Mouse (Mus musculus) forebrain, embryonic 11.5 days (tissue): Measurements from ENCODE around the gene Ppfia2. TPM values are rescaled to one million over a fixed set of nuclear protein-coding genes. Genes with fewer than 3 reads are reported as not detected.

Experiments
- ATAC-seq: fragments of 200-750 bp; cut with Nextera tagmentation; replicated peaks from 2 replicates; pipeline ENCODE4 v1.8.0; 2017; ENCODE audit warnings: moderate TSS enrichment; ENCODE audit not compliant: low FRiP score
- DNase-seq: peaks from one replicate; pipeline ENCODE4 v3.0.0-alpha.2; 2017; ENCODE audit warnings: low spot score
- H3K27ac ChIP-seq: fragments of 300-500 bp; sonication (generic); 2 replicates; pipeline ENCODE4 v1.5.1; 2014; ENCODE audit warnings: low read depth, low read length
- H3K27me3 ChIP-seq: fragments of 300-500 bp; sonication (generic); 2 replicates; pipeline ENCODE4 v1.6.1; 2014; ENCODE audit warnings: mild to moderate bottlenecking, low read length, mixed read lengths; ENCODE audit not compliant: control insufficient read depth, insufficient read depth
- H3K36me3 ChIP-seq: fragments of 300-500 bp; sonication (generic); 2 replicates; pipeline ENCODE4 v1.6.1; 2014; ENCODE audit warnings: mild to moderate bottlenecking, low read length, moderate library complexity, mixed read lengths; ENCODE audit not compliant: control insufficient read depth, insufficient read depth
- H3K4me1 ChIP-seq: fragments of 300-500 bp; sonication (generic); replicated peaks from 2 replicates; pipeline ENCODE4 v1.6.1; 2014; ENCODE audit warnings: low read length, mixed read lengths; ENCODE audit not compliant: control insufficient read depth, insufficient read depth
- H3K4me2 ChIP-seq: fragments of 300-500 bp; sonication (generic); 2 replicates; pipeline ENCODE4 v1.6.1; 2014; ENCODE audit warnings: low read depth, mild to moderate bottlenecking, low read length, moderate library complexity, mixed read lengths; ENCODE audit not compliant: severe bottlenecking
- H3K4me3 ChIP-seq: fragments of 300-500 bp; sonication (generic); 2 replicates; pipeline ENCODE4 v1.5.1; 2014; ENCODE audit warnings: low read depth, low read length
- H3K9ac ChIP-seq: fragments of 300-500 bp; sonication (generic); 2 replicates; pipeline ENCODE4 v1.6.1; 2014; ENCODE audit warnings: low read length
- H3K9me3 ChIP-seq: fragments of 300-500 bp; sonication (generic); 2 replicates; pipeline ENCODE4 v1.6.1; 2016; ENCODE audit warnings: low read length, mixed read lengths; ENCODE audit not compliant: control insufficient read depth
- WGBS: fragments of 180-500 bp; shearing (Covaris S2); extraction: QIAGEN DNeasy Blood & Tissue Kit; methylation state at CpG from one replicate; pipeline ENCODE4 v1.1.7; 2014; 5-methylcytosine and 5-hydroxymethylcytosine counted together
- polyA plus RNA-seq: library from polyadenylated mRNA; unstranded; fragments of >200 nt; fragmentation: Nextera tagmentation; extraction: Ambion mirVana; gene quantifications from 2 replicates; pipeline ENCODE4 v1.2.1, GENCODE M21; 2014

Gene Ppfia2
- polyA plus RNA-seq, 1 experiment from 2014 or later: 3.3 TPM

- Histone ChIP-seq H3K4me2 (no peak overlapping the region), H3K9me3 (no peaks in the 10 kb centered on the region; the same call in 1 of the 2 replicates), H3K4me3 (no peak overlapping the region), H3K27ac (no peak overlapping the region), H3K4me1 (no peaks in the 10 kb centered on the region), H3K36me3 (no peaks in the 10 kb centered on the region), H3K9ac (no peak overlapping the region), H3K27me3 (no peaks in the 10 kb centered on the region)
- peak; percentile 70 for ATAC-seq
- 23% methylated on average over 2 of the region's 2 CpGs for WGBS
- peak; percentile 66 for DNase-seq
These were observed 442.9 kb downstream of the Ppfia2 start for GRCm38 (mm10) chr10:106913032-106913431.

- ATAC-seq (no peak), DNase-seq (no peak)
- Histone ChIP-seq H3K4me1 (no peaks in the 10 kb centered on the region), H3K4me3 (no peak overlapping the region), H3K27me3 (no peaks in the 10 kb centered on the region), H3K36me3 (no peaks in the 10 kb centered on the region), H3K9ac (no peak overlapping the region), H3K27ac (no peak overlapping the region), H3K4me2 (no peak overlapping the region), H3K9me3 (no peaks in the 10 kb centered on the region; the same call in 1 of the 2 replicates)
These were observed 444.1 kb downstream of the Ppfia2 start for GRCm38 (mm10) chr10:106914275-106914674.

GRCm38 (mm10) chr10:106914822-106915221 is 444.7 kb downstream of the Ppfia2 start:
- Histone ChIP-seq H3K27ac (no peak overlapping the region), H3K4me3 (no peak overlapping the region), H3K4me2 (no peak overlapping the region), H3K4me1 (no peaks in the 10 kb centered on the region), H3K9ac (no peak overlapping the region), H3K27me3 (no peaks in the 10 kb centered on the region), H3K36me3 (no peaks in the 10 kb centered on the region), H3K9me3 (no peaks in the 10 kb centered on the region; the same call in 1 of the 2 replicates)
- DNase-seq (no peak), ATAC-seq (no peak)

GRCm38 (mm10) chr10:106924334-106924733 is 454.2 kb downstream of the Ppfia2 start:
- Histone ChIP-seq H3K4me3 (no peak overlapping the region), H3K27me3 (no peaks in the 10 kb centered on the region), H3K36me3 (no peaks in the 10 kb centered on the region), H3K4me2 (no peak overlapping the region), H3K9me3 (no peaks in the 10 kb centered on the region), H3K27ac (no peak overlapping the region), H3K4me1 (no peaks in the 10 kb centered on the region), H3K9ac (no peak overlapping the region)
- ATAC-seq (no peak), DNase-seq (no peak)
- 89% methylated on average over 5 of the region's 5 CpGs for WGBS

DNA sequence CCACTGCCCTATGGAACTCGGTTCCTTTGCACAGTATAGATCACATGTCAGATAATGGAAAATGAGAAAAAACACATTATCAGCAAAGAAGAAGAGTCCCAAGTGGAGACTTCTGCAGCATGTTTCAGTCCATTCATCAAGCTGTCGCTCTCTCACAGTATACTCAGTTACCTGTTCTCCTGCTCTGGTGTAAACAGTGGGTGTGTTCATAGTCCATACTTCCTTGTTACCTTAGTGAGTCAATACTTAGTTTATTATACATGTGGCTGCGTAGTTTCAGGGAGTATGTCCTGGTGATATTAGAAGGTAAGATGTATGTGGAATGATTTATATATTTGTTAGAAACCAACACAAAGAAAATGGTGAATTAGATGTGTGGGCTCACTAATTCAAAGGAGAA is 454.7 kb downstream of the Ppfia2 start:
- H3K27me3 ChIP-seq: no peaks in the 10 kb centered on the region
- no peaks in the 10 kb centered on the region for H3K9me3 ChIP-seq
- H3K4me2 ChIP-seq: no peak overlapping the region
- no peak overlapping the region for H3K9ac ChIP-seq
- no peaks in the 10 kb centered on the region for H3K36me3 ChIP-seq
- ATAC-seq: no peak
- DNase-seq: no peak
- H3K4me1 ChIP-seq: no peaks in the 10 kb centered on the region
- WGBS: 97% methylated on average over 3 of the region's 3 CpGs
- no peak overlapping the region for H3K27ac ChIP-seq
- H3K4me3 ChIP-seq: no peak overlapping the region

DNA sequence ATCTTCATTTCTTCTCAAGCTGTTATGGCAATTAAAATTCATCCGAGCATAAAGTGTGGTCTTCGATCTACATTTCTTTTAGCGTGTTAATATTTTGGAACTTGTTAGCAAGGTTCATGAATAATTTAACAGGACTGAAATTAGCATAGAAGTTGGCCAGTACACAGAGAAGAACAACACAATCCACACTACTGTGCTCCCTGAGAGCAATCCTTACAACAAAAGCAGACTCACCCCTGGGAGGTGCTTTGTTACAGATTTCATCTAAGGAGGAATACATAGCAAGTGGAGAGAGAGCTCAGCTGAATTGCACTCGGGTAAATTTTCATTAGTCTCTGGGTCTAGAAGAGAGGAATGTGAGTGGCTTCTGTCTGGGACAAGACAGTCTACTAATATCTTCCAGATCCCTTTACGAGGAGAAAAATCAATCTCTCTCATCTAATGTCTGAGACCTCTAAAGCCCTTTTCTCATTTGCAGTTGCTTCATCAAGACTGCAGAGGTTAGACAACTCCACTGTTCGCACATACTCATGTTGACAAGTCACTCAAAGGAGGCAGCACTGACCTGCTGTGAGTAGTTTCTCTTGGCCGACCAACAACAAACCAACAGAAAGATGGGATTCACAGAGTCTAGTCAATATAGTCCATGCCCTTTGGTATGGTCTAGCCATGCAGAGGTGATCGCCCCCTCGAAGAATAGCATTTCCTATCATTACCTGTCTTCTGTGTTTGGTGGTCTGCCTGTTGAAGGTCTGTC is 458.6 kb downstream of the Ppfia2 start:
- H3K27me3 ChIP-seq: no peaks in the 10 kb centered on the region
- no peak overlapping the region for H3K9ac ChIP-seq
- no peaks in the 10 kb centered on the region for H3K36me3 ChIP-seq
- DNase-seq (no peak), ATAC-seq (peak; percentile 75)
- H3K9me3 ChIP-seq: no peaks in the 10 kb centered on the region
- H3K4me3 ChIP-seq: no peak overlapping the region
- 57% methylated on average over 9 of the region's 9 CpGs for WGBS
- H3K4me2 ChIP-seq: no peak overlapping the region
- H3K27ac ChIP-seq: no peak overlapping the region
- H3K4me1 ChIP-seq: no peaks in the 10 kb centered on the region

DNA sequence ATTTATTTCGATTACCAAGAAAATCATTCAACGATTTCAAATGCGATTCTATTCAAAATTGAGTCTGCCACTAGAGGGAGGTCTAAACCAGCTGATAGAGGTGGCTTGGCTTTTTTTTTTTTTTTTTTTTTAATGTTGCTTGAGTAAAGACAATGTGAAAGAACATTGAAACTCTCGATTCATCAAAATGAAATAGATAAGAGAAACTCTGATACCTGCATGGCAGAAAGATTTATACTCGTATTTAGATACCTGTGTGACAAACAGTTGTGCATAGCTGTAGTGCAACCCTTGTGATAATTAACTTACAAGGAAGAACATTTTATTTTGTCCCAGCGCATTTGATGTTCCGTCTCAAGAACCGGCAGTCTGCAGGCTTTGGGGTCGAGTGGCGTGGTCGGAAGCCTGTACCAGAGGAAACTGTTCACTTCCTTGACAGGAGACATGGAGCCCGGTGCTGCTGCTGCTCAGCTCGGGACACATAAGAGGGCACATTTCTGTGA is 462.5 kb downstream of the Ppfia2 start:
- peak overlapping the region; percentile 12; the same call in 1 of the 2 replicates for H3K9ac ChIP-seq
- no peaks in the 10 kb centered on the region for H3K36me3 ChIP-seq
- DNase-seq (no peak), ATAC-seq (0 out of 2 replicates have a peak, but pooled peaks have one; percentile 6)
- H3K27ac ChIP-seq: no peak overlapping the region
- no peaks in the 10 kb centered on the region for H3K9me3 ChIP-seq
- peak overlapping the region; percentile 21; the same call in 1 of the 2 replicates for H3K4me2 ChIP-seq
- 42% methylated on average over 13 of the region's 13 CpGs for WGBS
- H3K4me3 ChIP-seq: no peak overlapping the region
- H3K4me1 ChIP-seq: no peaks in the 10 kb centered on the region
- H3K27me3 ChIP-seq: no peaks in the 10 kb centered on the region

GRCm38 (mm10) chr10:106936996-106937395 is 466.9 kb downstream of the Ppfia2 start:
- no peak overlapping the region for H3K4me3 ChIP-seq
- no peak overlapping the region for H3K9ac ChIP-seq
- H3K4me1 ChIP-seq: no peaks in the 10 kb centered on the region
- no peaks in the 10 kb centered on the region for H3K36me3 ChIP-seq
- DNase-seq (no peak), ATAC-seq (no peak)
- 93% methylated on average over 7 of the region's 7 CpGs for WGBS
- H3K9me3 ChIP-seq: no peaks in the 10 kb centered on the region
- no peaks in the 10 kb centered on the region for H3K27me3 ChIP-seq
- no peak overlapping the region for H3K27ac ChIP-seq
- H3K4me2 ChIP-seq: no peak overlapping the region

DNA sequence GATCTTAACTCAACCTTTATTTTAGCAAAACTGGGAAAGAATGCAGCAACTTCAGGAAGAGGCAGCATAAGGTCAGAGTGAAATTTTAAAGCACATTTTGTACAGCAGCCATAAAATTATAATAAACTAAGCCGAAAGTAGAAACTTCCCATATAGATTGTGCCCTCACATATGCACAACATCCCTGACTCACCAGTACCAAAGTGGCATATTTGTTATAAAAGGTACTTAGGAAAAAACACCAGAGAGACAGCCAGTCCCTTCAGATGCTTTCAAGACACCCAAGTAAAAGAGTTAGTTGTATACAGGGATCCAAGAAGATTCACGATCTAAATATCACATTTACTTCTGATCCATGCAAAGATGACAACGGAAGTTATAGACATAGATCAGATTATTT is 468.7 kb downstream of the Ppfia2 start:
- 88% methylated on average over 3 of the region's 3 CpGs for WGBS
- H3K36me3 ChIP-seq: no peaks in the 10 kb centered on the region
- ATAC-seq: no peak

More for the DNA sequence above, 468.7 kb downstream of the Ppfia2 start:
- DNase-seq: no peak
- no peaks in the 10 kb centered on the region for H3K4me1 ChIP-seq
- H3K9me3 ChIP-seq: no peaks in the 10 kb centered on the region
- H3K4me3 ChIP-seq: no peak overlapping the region
- no peak overlapping the region for H3K4me2 ChIP-seq
- H3K9ac ChIP-seq: no peak overlapping the region
- no peaks in the 10 kb centered on the region for H3K27me3 ChIP-seq
- no peak overlapping the region for H3K27ac ChIP-seq
